In genomic region chr4:76015026-76015425, GRCm38 (mm10) we compare ENCODE assay signal across 29 mouse cellular contexts.
DNase-seq lines count a peak whose midpoint lies in the region; ATAC-seq and TF ChIP-seq lines count a peak whose summit lies in the region.
"Had no signal": no experiment of that assay in that cellular context is flagged by ENCODE, and none has a peak within 500 bp of the region (broad histone marks: within the 10 kb centered on the region; RNA-seq: fewer than 3 reads in every experiment).

No protein-coding gene starts in this region.

- no peaks in the 10 kb centered on the region for H3K27me3 ChIP-seq in hindbrain, embryonic 10.5 days (ENCODE audit: insufficient read depth, poor library complexity, severe bottlenecking)
- H3K27me3 ChIP-seq in hindbrain, postnatal 0 days (ENCODE audit: insufficient read depth, low read length) = no peaks in the 10 kb centered on the region
- H3K27me3 ChIP-seq: embryonic facial prominence, embryonic 13.5 days; forebrain, embryonic 12.5 days; forebrain, embryonic 15.5 days; heart, embryonic 13.5 days; hindbrain, embryonic 13.5 days; Patski had no signal

- H3K9ac ChIP-seq in hindbrain, postnatal 0 days (replicated peaks; ENCODE audit: low read length) = no peak overlapping the region
- H3K9ac ChIP-seq in ES-E14 (ENCODE audit: insufficient read depth, low read depth, low read length, poor library complexity, severe bottlenecking) = no peak overlapping the region
- H3K9ac ChIP-seq: embryonic facial prominence, embryonic 13.5 days; forebrain, embryonic 12.5 days; forebrain, embryonic 15.5 days; heart, embryonic 13.5 days; hindbrain, embryonic 13.5 days had no signal

- no peaks in the 10 kb centered on the region for H3K9me3 ChIP-seq in hindbrain, embryonic 10.5 days
- H3K9me3 ChIP-seq in hindbrain, postnatal 0 days (ENCODE audit: low read length) = no peaks in the 10 kb centered on the region
- no peaks in the 10 kb centered on the region for H3K9me3 ChIP-seq in ES-E14 (ENCODE audit: control insufficient read depth, insufficient read depth, low read depth, low read length)
- H3K9me3 ChIP-seq: embryonic facial prominence, embryonic 10.5 days; embryonic facial prominence, embryonic 13.5 days; forebrain, embryonic 12.5 days; forebrain, embryonic 15.5 days; heart, embryonic 10.5 days; heart, embryonic 13.5 days; hindbrain, embryonic 13.5 days had no signal

- no peak overlapping the region for H3K4me3 ChIP-seq in hindbrain, embryonic 10.5 days
- no peak overlapping the region for H3K4me3 ChIP-seq in hindbrain, postnatal 0 days (ENCODE audit: low read length)
- H3K4me3 ChIP-seq in ES-E14 (ENCODE audit: insufficient read depth in 1 of 2, low read depth in 1 of 2, low read length in 2 of 2, poor library complexity in 1 of 2, severe bottlenecking in 1 of 2) = no peak overlapping the region; a peak in 1 of 4 replicates
- H3K4me3 ChIP-seq: embryonic facial prominence, embryonic 10.5 days; embryonic facial prominence, embryonic 13.5 days; erythroblast, embryonic 14.5 days; forebrain, embryonic 12.5 days; forebrain, embryonic 15.5 days; heart, adult 2 months; heart, embryonic 10.5 days; heart, embryonic 13.5 days; hindbrain, embryonic 13.5 days had no signal

- ATAC-seq in hindbrain, postnatal 0 days = no peak
- ATAC-seq: activated CD4-positive, CD25-positive, alpha-beta regulatory T cell, adult 4 months; forebrain, embryonic 15.5 days; hindbrain, embryonic 16.5 days; inflammation-experienced regulatory T-cells, adult 6 months; intestine, embryonic 16.5 days; Patski had no signal

- in situ Hi-C loops in ES-E14 (cut with MboI; ENCODE audit: low sequenced_read_pairs in 2 of 2, unreplicated experiment in 2 of 2) = no loop called here

- H3K36me3 ChIP-seq in hindbrain, embryonic 10.5 days = no peaks in the 10 kb centered on the region
- H3K36me3 ChIP-seq in hindbrain, postnatal 0 days (ENCODE audit: insufficient read depth, low read length) = no peaks in the 10 kb centered on the region
- no peaks in the 10 kb centered on the region for H3K36me3 ChIP-seq in ES-E14 (ENCODE audit: control insufficient read depth, insufficient read depth, low read length, poor library complexity, severe bottlenecking)
- H3K36me3 ChIP-seq: embryonic facial prominence, embryonic 10.5 days; forebrain, embryonic 12.5 days; forebrain, embryonic 15.5 days; heart, embryonic 10.5 days; heart, embryonic 13.5 days had no signal

- H3K27ac ChIP-seq in hindbrain, embryonic 10.5 days = 0 out of 2 replicates have a peak overlapping the region, but pooled peaks have one; percentile 59
- H3K27ac ChIP-seq in hindbrain, postnatal 0 days = no peak overlapping the region
- peak overlapping the region; percentile 53; the same call in 1 of the 2 replicates for H3K27ac ChIP-seq in ES-E14 (ENCODE audit: insufficient read depth, low read depth, low read length, poor library complexity, severe bottlenecking)
- H3K27ac ChIP-seq: embryonic facial prominence, embryonic 10.5 days; embryonic facial prominence, embryonic 13.5 days; forebrain, embryonic 12.5 days; forebrain, embryonic 15.5 days; heart, adult 2 months; heart, embryonic 10.5 days; heart, embryonic 13.5 days; hindbrain, embryonic 13.5 days had no signal

- DNase-seq in hindbrain, embryonic 10.5 days (ENCODE audit: low spot score) = no peak
- no peak for DNase-seq in hindbrain, postnatal 0 days (ENCODE audit: low spot score)
- DNase-seq in ES-E14 (ENCODE audit: low read depth, low spot score) = no peak
- DNase-seq in ZHBTc4 (ENCODE audit: low read depth, low spot score) = peak; percentile 56
- no peak for DNase-seq in urinary bladder, adult 18-20 months (ENCODE audit: low spot score in 2 of 2)
- DNase-seq in thymus, postnatal 36 days = no peak
- DNase-seq: adrenal gland, adult 8-10 months; adrenal gland, postnatal 25 days; cerebellum, adult 11-12 months; cerebellum, adult 8-10 months; cerebellum, postnatal 10 days; cerebellum, postnatal 36 days; embryo, embryonic 11 days; gastrocnemius, postnatal 25 days; heart, adult 2 months; heart, postnatal 14 days had no signal

- H3K4me1 ChIP-seq in hindbrain, embryonic 10.5 days (replicated peaks) = peaks cover 10% of the 10 kb centered on the region
- H3K4me1 ChIP-seq in hindbrain, postnatal 0 days (ENCODE audit: insufficient read depth, low read length) = no peaks in the 10 kb centered on the region
- peaks cover 9 to 18% of the 10 kb centered on the region in 2 experiments for H3K4me1 ChIP-seq in ES-E14 (ENCODE audit: control insufficient read depth in 2 of 2, insufficient read depth in 2 of 2, low read length in 2 of 2, poor library complexity in 1 of 2)
- H3K4me1 ChIP-seq: forebrain, embryonic 15.5 days; heart, embryonic 13.5 days had no signal

- 77% methylated on average over 3 of the region's 3 CpGs for WGBS in hindbrain, embryonic 10.5 days
- 88% methylated on average over 3 of the region's 3 CpGs for WGBS in hindbrain, postnatal 0 days

- no peak overlapping the region for H3K4me2 ChIP-seq in hindbrain, postnatal 0 days (ENCODE audit: low read depth, low read length)
- H3K4me2 ChIP-seq: embryonic facial prominence, embryonic 13.5 days; forebrain, embryonic 12.5 days; forebrain, embryonic 15.5 days; heart, embryonic 13.5 days; hindbrain, embryonic 13.5 days had no signal

- no peak for TF ChIP-seq CTCF in hindbrain, postnatal 0 days (IDR thresholded peaks at IDR 0.05; ENCODE audit: low read depth)

TF ChIP-seq in ES-E14, 5 proteins besides CTCF, POLR2A, EP300 and RAD21:
- no peak for TF ChIP-seq HCFC1 (IDR thresholded peaks at IDR 0.05; ENCODE audit: borderline replicate concordance, insufficient read depth, low read length)
- TF ChIP-seq ZNF384 (IDR thresholded peaks at IDR 0.05; ENCODE audit: low read depth, low read length) = no peak
- no peak for TF ChIP-seq MAFK (IDR thresholded peaks at IDR 0.05; ENCODE audit: insufficient read depth, low read depth, low read length)
- no peak for TF ChIP-seq ZC3H11A (IDR thresholded peaks at IDR 0.05; ENCODE audit: borderline replicate concordance, low read depth, low read length)
- TF ChIP-seq CHD2 (IDR thresholded peaks at IDR 0.05; ENCODE audit: low read depth, low read length) = no peak
